Mouse (Mus musculus): Measurements from ENCODE around the gene Ociad2.
A peak's percentile ranks its signal among the peaks of the same experiment; 100 is the strongest.

The Ociad2 gene

GRCm38 (mm10) chr5:73304507-73304906, 36.3 kb downstream of the Ociad2 start:
- no peak for DNase-seq (ENCODE audit: low read depth, low spot score)

DNA sequence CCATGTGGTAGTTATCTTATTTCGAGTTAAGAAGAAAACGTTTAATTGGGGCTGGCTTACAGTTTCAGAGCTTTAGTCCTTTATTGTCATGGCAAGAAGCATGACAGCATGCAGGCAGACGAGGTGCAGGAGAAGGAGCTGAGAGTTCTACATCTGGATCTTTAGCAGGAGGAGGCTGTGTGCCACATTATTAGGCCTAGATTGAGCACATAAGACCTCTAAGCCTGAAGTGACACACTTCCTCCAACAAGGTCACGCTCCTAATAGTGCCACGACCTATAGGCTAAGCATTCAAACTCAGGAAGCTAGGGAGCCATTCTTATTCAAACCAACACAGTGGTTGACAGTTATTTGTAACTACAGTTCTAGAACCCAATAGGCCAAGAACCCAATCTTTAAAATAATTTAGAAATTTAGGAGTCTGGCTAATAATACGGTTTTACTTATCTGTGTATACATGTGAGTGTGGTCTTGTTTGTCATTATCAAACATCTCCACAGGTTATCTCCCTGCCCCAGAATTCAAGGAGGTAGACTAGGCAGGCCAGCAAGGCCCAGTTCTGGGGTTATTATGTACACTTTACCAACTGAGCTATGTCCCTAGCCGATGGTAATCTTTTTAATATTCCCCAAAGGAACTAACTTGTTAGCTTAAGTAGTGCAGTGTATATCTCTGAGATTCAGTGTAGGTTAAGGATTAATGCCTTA, 39.1 kb downstream of the Ociad2 start:
- DNase-seq (ENCODE audit: low read depth, low spot score), result no peak

DNA sequence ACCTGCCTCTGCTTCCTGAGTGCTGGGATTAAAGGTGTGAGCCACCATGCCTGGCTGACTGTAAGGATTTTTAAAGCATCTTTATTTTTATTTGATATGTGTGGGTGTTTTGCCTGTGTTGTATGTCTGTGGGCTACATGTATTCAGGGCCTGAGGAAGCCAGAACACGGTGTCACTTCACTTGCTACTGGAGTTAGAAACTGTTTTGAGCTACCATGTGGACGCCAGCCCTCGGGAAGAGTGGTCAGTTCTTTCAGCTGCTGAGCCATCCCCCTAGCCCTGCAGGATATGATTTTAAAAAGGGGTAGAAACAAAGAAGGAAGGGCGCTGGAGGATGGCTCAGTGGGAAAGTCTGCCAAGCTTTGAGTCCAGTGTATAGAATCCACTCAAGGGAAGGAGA, 44.9 kb downstream of the Ociad2 start:
- DNase-seq (ENCODE audit: low read depth, low spot score), result no peak

DNA sequence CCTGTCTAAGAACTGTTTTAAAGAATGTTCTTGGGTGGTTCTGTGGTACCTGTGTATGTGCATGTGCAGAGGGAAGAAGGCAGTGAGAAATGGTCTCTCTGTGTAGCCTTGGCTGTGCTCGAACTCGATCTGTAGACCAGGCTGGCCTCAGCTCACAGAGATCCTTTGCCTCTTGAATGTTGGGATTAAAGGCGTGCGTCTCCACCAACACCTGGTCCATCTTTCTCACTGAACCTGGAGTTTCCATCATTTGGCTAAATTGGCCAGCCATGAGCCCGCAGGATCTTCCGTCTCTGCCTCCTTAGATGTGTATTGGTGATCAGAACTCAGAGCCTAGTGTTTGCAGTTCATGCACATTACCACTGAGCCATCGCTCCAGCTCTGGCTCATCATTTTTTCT, 45.8 kb downstream of the Ociad2 start:
- no peak for DNase-seq (ENCODE audit: low read depth, low spot score)

DNA sequence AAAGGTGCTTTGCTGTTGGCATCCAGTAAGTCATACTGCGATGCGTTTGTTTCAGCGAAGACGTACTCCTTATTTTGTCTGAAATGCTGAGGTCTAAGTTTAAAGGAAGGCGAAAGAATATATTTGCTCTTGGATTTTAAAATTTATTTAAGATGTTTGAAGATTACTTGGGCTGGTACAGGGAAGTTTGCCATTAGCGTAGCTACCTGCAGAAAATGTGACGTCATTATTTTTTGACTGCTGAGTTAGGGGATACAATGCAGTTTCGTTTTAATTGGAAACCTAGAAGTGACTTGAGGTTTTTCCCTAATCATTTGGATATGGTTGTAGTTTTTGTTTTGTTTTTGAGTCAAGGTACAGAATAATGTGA, 47.4 kb downstream of the Ociad2 start:
- DNase-seq (ENCODE audit: low read depth, low spot score), result peak; percentile 55

GRCm38 (mm10) chr5:73292502-73293457, 48.0 kb downstream of the Ociad2 start, which contains the start of gene Ociad1:
Gene Ociad1, plus strand, starts transcription at chr5:73292784.
- DNase-seq (ENCODE audit: low read depth, low spot score), result peak; percentile 99

DNA sequence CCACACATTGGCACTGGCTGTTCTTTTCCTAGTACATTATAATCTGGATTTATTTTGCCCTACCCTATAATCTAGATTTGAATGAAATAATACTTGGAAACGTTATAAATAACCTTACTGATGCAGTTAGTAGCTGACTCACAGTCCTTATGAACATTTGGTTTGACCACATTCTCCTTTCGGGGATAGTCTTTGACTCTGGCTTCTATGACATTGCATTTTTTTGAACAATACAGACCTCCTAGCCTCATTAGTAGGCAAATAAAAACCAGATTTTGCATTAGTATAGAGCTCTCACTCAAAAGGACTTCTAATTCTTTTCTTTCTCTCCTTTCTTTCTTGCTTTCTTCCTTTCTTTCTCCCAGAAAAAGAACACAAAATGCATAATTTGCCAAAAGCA, 50.9 kb downstream of the Ociad2 start:
- DNase-seq (ENCODE audit: low read depth, low spot score), result no peak

GRCm38 (mm10) chr5:73286603-73287002, 54.2 kb downstream of the Ociad2 start:
- DNase-seq (ENCODE audit: low read depth, low spot score), result peak; percentile 87

GRCm38 (mm10) chr5:73285470-73285978, 55.3 kb downstream of the Ociad2 start:
- DNase-seq (ENCODE audit: low read depth, low spot score), result peak; percentile 39

DNA sequence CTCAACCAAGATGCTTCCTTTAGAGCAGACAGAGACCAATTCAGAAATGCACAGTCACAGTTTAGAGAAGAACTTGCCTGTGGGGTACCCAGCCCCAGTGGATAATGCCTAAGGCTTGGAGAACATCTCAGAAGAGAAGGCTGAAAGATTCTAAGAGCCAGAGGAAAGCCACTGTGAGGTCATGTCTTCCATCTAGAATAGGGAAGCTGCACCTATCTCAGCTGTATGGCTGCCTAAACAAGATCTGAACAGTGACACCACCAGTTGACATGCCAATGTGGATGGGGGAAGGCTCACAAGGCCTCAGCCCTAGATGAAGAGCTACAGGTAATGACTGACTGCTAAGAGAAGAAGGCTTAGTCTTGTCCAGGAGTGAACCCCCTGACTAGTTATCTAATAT, 56.8 kb downstream of the Ociad2 start:
- DNase-seq (ENCODE audit: low read depth, low spot score), result no peak

- DNase-seq (ENCODE audit: low read depth, low spot score), result no peak
These were observed 60.3 kb downstream of the Ociad2 start for GRCm38 (mm10) chr5:73280567-73280850.

DNA sequence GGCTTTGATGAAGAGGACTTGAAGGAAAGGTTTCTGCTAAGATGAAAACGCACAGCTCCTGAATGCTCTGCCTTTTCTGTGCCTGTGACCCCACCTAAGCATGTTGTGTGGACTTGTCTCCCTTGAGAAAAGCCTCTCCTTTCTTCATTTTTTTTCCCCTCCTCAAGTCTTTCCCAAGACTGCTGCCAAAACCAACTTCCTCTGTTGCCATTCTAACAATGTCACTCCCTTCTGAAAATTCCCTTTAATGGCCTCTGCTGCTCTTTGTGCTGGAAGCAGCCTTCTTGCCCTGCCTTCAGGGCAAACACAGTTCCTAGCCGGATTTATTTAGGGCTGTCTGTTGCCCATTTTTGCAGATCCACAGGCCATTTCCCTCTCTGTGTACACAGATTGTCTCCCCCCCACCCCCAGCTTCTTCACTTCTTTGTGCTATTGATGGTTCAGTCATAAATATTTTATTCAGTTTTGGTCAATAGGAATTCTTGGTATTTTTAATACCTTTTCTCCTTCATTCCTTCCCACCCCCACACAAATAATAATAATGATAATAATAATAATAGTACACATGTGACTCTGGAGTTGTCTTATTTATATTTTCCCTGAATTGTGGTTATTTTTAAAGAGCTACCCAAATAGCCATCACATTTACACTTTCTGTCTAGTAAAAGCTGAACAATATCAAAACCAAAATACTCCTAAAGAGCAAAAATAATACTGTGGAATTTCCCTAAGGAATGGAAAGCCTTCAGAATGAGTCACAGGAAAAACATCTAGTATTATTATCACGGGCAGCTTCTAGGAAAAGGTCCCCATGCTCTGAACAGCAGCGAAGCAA, 60.9 kb downstream of the Ociad2 start:
- no peak for DNase-seq (ENCODE audit: low read depth, low spot score)

DNA sequence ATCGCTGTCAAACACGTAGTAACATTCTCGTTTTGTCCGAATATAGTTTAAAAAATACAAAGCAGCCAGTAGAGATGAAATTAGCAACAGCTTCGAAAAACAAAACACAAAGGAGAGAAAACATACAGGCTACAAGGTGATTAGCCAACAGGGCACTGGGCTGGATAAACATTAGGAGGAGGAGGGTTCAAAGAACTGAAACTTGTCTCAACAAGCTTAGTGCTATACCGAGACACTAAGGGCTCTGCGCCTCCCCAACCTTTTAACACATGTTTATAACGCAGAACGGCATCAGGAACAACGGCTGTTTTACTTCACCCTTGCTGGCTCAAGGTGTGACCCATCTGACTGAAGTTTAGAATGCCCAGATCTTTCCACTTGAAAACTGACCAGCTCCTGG, 61.6 kb downstream of the Ociad2 start:
- no peak for DNase-seq (ENCODE audit: low read depth, low spot score)

DNA sequence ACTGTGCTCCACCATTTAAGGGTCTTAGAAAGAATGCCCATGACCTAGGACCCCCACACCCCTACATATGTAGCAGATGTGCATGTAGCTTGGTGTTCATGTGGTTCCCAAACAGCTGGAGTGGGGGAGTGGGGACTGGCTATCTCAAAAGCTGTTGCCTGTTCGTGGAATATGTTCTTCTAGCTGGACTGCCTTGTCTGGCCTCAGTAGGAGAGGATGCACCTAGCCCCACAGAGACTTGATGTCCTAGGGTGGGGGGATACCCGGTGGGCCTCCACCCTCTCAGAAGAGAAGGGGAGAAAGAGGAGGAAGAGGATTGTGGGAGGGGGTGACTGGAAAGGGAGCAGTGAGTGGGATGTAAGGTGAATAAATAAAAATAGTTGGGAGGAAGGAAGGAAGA, 65.9 kb downstream of the Ociad2 start:
- no peak for DNase-seq (ENCODE audit: low read depth, low spot score)

DNA sequence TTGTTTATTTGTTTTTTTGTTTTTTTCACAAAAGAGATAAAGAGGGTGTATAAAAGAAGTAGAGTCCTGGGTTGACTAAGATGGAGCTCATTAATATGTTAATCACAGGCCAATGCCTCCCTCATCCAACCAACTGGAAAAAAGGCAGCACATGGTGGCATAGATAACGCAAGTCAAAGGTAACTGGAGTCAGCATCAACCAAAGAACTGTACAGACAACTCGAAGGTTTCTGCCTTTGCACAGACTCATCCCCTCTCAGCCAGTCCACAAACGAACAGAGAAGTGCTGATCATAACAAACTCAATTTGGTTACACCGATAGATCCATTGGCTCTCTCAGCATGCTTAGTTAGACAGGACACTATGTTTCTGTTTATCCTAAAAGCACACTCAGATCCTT, 67.7 kb downstream of the Ociad2 start:
- no peak for DNase-seq (ENCODE audit: low read depth, low spot score)

Data from A20 (cell line).